Mouse (Mus musculus) liver, embryonic 14.5 days (tissue): ENCODE data around the gene Prrg4.

Source experiments
- CTCF ChIP-seq: IDR thresholded peaks from 2 replicates; pipeline ENCODE4 v1.5.1; 2016; ENCODE audit warnings: antibody characterized with exemption, low read depth, control low read depth
- EP300 ChIP-seq: IDR thresholded peaks from 2 replicates; pipeline ENCODE4 v1.6.1; 2016; ENCODE audit warnings: antibody characterized with exemption, low read depth

DNA sequence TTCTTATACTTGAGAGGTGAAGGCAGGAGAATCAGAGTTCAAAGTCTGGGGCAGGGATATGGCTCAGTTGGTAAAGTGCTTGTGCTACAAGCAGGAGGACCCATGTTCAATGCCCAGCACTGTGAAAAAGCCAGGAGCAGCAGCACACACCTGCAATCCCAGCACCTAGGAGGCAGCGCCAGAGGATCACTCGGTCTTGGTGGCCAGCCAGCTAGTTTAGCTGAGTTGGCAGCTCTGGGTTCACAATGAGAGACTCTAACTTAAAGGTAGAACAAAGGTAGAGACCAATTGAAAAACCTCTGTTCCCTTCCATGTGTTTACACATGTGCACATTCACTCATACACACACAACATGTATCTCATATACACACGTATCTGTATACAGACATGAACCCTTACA lies 19.4 kb upstream of the Prrg4 start:
- TF ChIP-seq CTCF, result no peak
- no peak for TF ChIP-seq EP300
